Mouse (Mus musculus) common myeloid progenitor, adult 5-6 weeks (primary cell): ENCODE results near the gene Gm10964. TPM values are rescaled to one million over a fixed set of nuclear protein-coding genes. Genes with fewer than 3 reads are reported as not detected.

Experiments
- ATAC-seq: replicated peaks from 2 replicates; pipeline ENCODE4 v1.8.0; 2016; ENCODE audit warnings: low read depth, mild to moderate bottlenecking, moderate TSS enrichment, inconsistent platforms; ENCODE audit not compliant: poor library complexity, severe bottlenecking
- total RNA-seq: library from RNA; stranded (forward); fragments of 200-1000, 187-1606 nt; gene quantifications from 2 replicates; pipeline ENCODE4 v1.2.3, GENCODE M21; 2017

Gene Gm10964
- total RNA-seq: not detected in 2 replicates

DNA sequence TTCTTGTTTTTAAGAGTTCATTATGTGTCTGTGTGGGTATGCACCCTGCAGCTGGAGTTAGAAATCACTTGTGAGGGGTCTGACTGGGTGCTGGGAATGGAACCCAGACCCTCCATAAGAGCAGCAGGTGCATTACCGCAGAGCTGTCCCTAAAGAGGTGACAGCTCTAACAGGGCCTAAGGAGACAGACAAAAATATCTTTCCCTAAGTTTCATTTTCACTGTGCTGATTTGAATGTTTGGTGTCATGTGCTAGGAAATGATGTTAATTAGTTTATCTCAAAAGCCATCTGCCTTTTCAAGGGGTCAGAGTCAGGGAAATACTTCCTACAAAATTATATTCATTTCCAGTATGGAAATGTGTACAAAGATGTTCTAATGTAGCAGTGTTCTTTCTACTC, at the start of gene Gm10964:
Gene Gm10964 (plus strand): TSS at position 38 of the 400 bp plus-strand sequence.
- ATAC-seq: no peak

DNA sequence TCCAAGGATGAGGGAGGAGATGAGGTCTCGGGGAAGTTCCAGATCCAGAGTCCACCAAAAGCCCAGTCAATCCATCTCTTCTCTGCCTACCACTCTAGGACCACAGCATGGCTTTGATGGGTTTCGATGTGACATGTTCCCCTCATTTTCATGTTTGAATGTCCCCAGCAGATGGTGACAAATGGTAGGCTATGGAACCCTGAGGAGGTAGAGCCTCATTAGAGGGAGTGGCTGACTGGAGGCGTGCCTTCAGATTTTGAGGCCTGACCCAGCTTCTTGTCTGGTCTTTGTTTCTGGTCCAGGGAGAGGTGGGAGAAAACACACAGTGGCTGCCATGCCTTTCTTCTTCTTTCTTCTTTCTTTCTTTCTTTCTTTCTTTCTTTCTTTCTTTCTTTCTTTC, 48.7 kb upstream of the Gm10964 start:
- 0 out of 2 replicates have a peak, but pooled peaks have one; percentile 52 for ATAC-seq

DNA sequence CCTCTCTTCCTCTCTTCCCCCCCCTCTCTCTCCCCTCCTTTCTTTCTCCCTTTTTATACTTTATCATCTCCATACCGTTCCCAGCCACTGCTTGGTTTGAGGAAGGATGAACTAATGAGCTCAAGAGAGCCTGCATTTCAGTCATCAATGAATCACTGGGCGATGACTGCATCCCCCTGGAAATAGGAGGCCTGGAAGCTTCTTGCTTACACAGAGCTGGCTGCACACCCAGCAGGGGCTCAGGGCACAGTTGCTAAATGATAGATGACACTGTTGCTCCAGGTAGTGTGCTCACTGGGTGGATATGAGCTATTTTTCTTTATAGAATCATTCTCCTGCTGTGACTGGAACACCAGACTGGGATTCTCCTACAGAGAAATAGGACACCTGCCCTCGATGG, 43.6 kb upstream of the Gm10964 start:
- ATAC-seq: no peak

DNA sequence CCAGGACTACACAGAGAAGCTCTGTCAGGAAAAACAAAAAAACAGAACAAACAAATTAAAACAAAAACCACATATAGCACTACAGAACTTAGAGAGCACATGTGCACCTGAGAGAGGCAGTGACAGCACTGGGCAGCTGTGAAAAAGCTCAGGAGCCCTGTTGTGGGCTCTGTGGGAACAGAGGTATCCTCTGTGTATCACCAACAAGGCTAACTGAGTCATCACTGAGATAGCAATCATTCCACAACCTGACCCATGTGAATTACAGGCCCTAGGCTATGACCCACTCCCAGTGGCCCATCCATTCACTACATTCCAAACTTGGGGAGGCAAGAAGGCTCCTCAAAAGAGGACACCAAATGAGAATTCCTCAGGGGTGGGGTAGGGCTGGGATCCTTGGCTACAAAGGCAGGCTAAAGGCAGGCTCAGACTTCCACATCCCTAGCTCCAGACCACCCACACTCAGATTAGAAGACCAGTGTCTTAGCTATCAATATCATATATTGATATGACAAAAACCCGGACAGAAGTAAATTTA, 42.7 kb upstream of the Gm10964 start:
- no peak for ATAC-seq

DNA sequence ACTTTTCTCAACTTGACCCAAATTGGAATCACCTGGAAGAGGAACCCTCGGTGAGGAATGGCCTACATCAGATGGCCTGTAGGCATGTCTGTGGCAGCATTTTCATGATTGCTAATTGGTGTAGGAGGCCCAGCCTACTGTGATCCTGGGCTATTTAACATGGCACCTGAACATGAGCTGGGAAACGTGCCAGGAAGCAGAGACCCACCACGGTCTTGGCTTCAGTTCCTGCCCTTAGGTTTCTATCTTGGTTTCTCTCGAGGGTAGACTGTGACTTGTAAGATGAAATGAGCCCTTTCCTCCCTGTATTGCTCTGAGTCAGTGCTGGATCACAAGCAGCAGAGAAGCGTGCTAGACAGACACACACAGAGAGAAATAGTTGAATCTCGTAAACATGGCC, 34.5 kb upstream of the Gm10964 start:
- ATAC-seq: no peak

DNA sequence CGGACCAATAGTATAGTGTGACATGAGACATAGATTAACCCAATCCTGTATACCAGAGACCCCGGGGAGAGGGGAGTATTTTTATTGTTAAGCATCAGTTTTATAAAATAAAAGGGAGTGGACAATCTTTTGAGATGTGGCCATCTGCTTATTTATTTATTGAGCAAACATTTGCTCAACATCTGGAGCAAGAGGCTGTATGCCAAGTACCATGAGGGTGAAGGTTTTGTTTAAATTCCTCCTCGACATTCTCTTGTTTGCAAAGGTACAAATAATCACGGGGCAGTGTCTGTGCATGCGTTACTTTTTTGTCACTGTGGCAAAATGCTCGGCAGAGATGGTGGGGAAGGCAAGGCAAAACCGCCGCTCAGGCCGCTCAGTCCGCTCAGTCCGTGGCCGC, 33.7 kb upstream of the Gm10964 start:
- no peak for ATAC-seq

DNA sequence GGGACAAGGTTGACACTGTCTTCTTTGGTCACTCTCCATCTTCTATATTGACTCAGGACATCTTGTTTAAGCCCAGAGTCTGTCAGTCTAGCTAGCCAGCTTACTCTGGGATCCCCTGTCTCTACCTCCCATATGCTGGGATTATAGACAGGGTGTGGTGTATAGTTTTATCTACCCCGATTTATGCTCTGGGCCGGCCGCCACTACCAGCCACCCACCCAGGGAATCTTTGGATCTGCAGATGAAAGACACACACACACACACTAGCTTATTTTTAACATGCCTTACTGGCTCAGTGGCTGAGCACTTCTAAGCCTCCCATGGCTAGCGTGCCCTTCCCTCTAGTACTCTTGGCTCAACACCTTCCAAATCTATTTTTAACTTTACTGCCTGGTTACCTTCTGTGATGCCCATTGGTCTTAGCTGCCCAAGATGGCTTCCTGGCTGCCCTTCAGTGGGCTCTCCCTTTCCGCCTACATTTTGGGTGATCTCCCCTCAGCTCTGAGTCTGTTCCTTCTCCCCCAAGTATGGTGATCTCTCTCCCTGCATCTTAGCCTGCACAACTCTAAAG, 29.6 kb upstream of the Gm10964 start:
- no peak for ATAC-seq

DNA sequence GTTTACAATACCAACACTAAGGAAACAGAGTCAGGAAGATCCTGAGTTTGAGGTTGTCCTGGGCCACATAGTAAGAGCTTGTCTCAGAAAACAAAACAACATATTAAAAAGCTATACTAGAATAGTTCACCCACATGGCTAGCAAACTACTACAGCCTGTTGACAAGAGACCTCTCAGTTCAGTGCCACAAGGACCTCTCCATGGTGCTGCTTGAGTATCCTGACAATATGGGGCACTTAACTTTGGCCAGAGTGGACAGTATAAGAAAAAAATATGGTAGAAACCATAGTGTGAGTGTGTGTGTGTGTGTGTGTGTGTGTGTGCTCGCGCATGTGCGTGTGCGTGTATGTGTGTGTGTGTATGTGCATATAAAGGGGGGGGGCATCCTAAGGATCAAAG, 27.0 kb upstream of the Gm10964 start:
- ATAC-seq: no peak

DNA sequence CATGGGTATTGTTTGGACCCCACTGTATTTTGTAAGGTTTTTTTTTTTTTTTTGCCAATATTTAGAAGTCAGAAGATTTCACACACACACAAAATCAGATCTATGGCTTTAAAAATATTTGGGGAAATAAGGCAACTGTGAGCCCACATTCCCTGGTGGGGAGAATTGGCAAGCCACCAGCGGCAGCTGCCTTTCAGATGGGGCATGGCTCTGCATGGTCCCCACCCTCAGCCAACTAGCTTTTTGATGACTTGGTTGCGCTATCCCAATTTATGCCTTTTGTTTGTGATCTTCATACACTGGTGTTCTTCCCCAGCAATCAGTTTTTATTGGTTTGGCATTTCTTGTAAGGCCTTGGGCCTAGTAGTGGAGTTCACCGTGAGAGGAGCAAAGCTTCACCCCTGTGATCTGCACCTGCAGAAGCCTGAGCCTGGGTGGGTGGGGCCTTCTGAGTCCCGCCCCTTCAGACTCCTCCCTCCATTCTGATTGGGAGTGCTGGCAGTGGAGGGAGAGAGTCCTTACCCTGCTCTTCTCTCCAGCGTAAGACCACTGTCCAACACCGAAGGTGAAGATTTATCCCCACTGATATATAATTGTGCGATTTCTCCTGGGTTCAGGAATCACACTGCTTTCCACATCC, 24.8 kb upstream of the Gm10964 start:
- no peak for ATAC-seq

DNA sequence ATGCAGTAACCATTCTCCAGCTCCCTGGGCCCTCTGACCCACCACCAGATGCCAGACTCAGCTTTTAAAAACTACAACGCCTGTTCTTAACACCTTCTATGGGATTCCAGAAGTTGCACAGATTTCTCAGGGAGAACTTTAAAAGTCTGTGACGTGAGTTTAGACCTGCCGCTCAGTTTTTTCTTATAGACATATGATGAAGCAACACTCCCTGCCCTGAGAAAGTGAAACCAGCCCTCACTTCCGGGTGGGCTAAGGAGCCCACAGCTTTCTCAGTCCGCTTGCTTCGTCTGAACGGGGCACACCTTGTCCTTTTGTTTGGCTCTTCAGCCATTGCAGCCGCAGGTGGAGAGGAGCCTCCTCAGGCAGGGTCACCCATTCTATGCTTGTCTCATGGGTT, 24.2 kb upstream of the Gm10964 start:
- no peak for ATAC-seq

DNA sequence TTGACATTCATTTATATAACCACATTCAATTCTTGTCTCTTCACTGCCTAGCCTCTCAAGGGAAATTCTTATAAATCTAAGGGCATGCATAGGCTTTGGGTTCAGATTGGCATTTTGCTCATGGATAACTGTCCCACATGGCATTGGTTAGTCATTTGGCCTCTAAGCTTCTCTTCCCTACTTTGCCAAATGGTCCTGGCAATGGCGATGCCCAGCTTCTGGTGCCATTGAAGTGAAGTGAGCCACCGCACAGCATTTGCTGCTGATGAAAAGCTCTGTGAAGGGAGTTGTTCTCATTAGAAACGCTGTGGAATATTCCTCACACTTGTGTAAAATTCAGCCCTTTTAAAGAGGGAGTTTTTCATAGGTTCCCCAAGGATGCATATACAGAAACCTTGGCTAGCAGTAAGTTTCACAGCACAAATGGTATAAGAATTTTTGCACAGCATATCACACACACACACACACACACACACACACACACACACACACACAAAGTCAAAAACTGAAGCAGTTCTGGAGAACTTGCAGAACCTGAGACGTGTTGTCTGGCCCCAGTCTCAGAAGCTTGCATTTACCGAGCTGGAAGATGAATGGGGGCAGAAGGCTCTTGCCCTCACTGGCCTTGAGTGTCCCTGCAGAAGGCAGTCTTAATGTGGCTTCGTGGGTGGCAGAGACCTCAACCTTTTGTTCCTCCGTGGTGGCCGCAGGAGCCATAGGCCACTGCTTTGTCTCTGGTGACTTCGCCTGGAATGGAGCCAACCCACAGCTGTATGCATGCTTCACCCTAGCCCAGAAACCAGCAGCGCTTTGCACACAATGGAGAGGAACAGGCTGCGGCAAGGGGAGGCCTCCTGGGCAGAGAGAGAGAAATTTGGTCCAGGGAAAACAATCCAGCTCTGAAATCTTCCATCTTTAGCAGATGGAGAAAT, 23.1 kb upstream of the Gm10964 start:
- peak; percentile 76 for ATAC-seq

DNA sequence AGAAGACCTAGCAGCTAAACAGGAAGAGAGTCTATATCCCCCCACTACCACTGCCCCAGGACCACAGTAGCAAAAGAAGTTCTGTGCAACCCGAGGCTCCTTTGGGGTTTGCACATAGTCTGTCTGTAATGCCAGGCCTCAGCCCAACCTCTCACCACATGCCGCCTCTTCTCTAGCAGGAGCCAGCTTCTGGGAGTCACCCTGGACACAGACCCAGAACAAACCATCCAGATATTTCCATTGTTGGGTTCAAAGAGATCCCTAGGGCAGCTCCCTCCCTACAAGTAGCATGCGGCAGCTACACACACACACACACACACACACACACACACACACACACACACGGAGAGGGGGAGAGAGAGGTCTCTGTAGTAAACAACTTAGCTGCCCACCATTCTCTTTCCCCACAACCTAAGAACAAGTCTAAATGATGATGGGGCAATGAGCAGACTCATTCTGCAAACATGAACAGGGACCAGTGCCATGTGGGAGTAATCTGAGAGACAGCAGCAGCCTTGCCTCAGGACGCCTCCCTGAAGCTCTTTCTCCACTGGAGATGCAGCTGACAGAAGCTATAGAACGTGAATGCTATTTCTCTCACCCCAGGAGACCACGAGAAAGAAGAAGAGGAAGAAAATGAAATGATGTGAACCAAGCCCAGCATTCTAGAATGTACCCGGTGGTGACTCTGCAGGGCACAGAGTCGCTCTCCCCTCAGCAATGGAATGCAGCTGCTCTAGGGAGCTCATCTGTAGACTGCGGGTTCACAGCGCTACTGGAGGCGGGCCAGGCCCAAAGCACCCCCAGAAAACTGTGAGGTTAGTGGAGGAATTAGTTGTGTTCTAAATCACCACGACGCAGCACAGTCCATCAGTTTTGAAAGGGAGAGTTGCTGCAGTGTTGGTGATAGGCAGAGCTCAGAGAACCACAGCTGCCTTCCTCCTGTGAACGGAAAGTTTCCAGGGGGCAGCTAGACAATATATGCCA, 22.1 kb upstream of the Gm10964 start:
- peak; percentile 21; the same call in 1 of the 2 replicates for ATAC-seq

DNA sequence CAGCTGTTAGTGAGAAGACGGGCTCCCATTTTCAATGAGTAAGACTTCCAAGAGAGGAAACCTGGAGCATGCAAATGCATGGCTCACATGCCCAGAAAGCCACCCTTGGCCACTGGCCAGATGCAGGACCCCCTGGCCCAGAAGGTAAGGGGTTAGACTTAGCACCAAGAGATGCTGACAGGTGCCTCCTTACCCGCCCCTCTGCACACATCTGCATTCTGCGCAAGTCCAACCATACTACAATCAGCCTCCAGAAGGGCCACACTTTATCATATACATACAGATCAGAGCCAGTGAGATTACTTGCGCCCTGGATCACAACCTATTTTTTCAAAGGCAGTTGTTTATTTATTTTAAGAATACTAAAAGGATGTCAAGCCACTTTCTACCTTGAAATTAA, 20.4 kb upstream of the Gm10964 start:
- ATAC-seq: no peak

DNA sequence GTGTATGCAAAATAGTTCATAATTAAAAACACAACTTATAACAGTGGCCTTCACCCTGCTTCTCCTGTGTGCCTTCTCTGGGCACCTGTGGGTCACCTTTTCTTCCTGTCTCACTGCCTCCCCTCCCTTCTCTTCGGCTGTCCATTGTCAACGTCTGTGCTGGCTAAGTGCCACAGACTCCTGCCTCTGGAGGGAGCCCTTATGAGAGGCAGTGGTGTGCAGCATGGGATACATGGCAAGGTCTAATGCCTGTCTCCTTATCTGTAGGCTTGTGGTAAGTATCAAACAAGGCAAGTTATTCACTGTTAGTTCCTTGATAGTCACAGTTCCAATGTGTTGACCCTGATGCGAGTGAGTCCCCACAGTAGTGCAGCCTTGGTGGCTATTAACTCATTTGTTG, 15.0 kb upstream of the Gm10964 start:
- peak; percentile 88 for ATAC-seq

DNA sequence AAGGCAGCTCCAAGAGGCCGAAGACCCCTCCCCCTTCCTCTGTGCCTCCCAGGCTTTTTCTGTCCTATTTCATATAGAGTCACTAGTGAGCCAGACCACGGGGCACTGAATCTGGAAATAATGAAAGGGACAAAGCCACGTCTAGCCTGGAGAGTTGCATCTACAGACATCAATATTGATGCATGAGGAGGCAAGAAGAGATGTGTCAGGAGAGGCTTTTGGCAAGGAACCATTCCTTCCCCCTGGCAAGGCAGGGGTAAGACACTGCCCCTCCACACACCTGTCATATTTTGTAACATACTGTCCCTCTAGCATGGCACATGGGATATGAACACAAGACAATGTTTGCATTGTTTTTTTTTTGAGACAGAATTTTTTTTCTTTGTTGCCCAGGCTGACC, 12.5 kb upstream of the Gm10964 start:
- ATAC-seq: no peak

DNA sequence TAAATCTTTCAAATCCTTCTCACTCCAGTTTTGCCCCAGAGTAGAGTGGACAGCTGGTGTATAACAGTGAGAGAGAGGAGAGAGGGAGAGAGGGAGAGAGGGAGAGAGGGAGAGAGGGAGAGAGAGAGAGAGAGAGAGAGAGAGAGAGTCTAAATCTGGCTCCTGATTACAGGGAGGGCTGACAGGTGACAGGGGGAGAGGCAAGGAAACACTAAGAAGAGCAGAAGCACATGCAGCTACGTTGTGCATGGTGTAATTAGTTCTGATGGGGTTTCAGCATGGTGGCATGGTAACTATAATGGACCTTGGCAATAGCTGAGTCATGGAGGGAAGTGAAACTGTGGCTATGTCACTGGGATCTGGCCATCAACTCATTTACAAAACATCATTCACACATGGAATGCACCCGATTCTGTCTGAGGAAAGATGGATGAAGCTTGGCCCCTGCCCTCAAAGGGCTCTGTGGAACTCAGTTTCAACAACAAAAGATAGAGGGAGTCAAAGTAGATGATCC, 11.3 kb upstream of the Gm10964 start:
- peak; percentile 64 for ATAC-seq

DNA sequence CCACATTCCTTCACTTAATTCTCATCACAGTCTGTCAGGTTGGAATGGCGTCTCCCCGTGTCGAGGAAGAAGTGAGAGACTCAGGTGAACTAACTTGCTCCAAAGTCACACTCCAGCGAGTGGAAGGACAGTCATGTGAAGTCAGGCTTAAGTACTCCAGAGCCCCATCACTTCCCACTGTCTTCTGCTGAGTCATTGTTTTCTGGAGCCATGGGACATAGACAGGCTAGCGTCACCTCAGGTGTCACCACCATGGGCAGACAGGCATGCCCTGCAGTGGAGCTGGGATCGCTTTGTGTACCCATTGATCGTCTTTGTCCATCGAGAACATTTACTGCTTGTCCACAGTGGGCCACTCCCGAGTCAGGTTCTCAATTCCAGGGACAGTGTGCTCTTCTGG, 9.3 kb upstream of the Gm10964 start:
- ATAC-seq: no peak

DNA sequence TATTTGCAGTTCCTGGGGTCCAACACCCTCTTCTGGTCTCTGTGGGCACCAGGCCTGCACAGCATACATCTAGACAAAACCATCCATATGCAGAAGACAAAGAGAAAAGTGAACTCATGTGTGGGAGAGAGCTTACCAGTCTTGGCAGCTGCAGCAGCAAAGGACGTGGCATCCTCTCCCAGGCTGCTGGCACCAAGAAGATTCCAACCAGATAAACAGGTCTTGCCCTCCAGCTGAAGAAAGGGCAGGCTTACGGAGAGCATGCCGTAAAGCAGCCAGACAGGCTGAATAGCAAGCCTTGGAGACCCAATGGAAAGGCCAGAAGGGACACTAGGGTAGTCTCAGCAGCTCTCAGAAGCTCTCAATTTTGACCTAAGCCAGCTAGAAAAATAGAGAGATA, 7.0 kb upstream of the Gm10964 start:
- ATAC-seq: no peak

DNA sequence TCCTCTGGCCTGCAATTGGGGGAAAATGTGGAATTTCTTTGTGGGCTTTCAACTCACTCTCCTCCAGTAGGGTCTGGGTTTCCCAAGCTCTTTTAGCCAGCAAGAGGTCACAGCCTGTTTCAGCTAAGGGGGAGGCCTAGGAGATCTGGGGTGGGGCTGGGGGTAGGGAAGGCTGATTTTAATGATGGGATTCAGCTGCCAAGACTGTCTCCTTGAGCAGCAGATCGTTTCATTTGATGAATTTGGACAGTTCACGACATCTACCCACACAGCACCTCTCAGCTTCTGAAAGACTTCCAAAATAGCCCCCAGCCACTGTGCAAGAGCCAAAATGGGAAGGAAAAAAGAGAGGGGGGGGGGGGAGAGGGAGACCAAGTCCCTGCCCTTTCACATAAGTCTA, 6.0 kb upstream of the Gm10964 start:
- no peak for ATAC-seq
